Mouse (Mus musculus): ENCODE data around the gene Gm28043.

GRCm38 (mm10) chr17:29679038-29679767 lies 64.5 kb downstream of the Gm28043 start:
- TF ChIP-seq CTCF (IDR thresholded peaks at IDR 0.05; ENCODE audit: control insufficient read depth, insufficient read depth, insufficient replicate concordance, low read depth, low read length) (no peak), POLR2A (IDR thresholded peaks at IDR 0.05; ENCODE audit: control insufficient read depth, low read depth, low read length) (no peak)

All from testis, adult 2 months (tissue).